Mouse (Mus musculus): ENCODE results near the gene Sox5. TPM values are rescaled to one million over a fixed set of nuclear protein-coding genes. Genes with fewer than 3 reads are reported as not detected.

Gene Sox5
- total RNA-seq (2021): 1 to 10 TPM; 3.4 to 5.5 TPM

DNA sequence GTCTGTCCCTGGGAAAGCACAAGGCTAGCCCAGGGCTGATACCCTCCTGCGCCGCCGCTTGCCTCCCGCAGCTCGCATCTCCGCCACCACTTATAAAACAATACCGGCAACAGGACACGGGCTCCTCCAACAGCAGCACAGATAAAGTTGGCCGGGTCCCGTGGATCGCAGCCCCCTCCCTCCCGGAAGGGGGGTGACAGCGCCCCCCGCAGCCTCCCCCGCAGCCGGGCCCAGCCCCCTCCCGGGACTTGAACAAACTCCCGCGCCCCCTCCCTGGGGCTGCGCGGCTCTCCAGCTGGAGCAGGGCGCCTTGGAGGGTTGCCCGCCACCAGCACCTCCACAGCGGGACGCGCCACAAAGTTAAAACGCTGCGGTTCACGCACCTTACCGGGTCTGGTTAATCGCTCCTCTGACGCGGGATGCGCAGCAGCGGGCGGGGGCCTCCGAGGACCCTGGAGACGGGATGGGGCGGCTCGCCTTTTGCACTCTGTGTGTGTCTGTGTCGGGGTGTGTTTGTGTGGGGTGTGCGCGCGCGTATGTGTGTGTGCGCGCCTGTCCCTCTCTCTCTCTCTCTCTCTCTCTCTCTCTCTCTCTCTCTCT lies at the start of gene Sox5:
Sox5 (minus strand) TSS at position 547 of the 600 bp plus-strand sequence.
- DNase-seq: peak; percentile 66 to 68
- intact Hi-C loops (cut with DNase I): no loop called here

DNA sequence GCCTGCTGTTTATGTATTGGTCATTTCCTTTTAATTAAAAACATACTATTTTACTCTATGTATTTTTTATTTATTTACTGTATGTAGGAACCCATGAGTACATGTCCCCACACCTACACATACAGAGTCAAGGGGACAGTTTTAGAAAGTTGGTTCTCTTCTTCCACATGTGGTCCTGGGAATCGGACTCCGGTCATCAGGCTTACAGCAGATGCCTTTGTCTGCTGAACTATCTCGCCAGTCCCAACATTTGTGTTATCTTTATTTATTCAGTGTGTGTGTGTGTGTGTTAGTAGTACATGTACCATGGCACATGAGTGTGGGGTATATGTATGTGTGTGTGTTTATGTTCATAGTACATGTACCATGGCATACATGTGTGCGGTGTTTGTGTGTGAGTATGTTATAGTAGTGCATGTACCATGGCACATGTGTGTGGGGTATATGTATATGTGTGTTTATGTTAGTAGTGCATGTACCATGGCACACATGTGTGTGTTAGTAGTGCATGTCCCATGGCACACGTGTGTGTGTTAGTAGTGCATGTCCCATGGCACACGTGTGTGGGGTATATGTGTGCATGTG lies 43.3 kb upstream of the Sox5 start:
- intact Hi-C loops (cut with DNase I): no loop called here
- no peak for DNase-seq

GRCm38 (mm10) chr6:144824153-144824552 lies 42.4 kb upstream of the Sox5 start:
- intact Hi-C loops (cut with DNase I): no loop called here

GRCm38 (mm10) chr6:144822594-144822993 lies 40.8 kb upstream of the Sox5 start:
- peak; percentile 3 to 9 for DNase-seq
- intact Hi-C loops (cut with DNase I): no loop called here

More at GRCm38 (mm10) chr6:144824153-144824552, 42.4 kb upstream of the Sox5 start:
- DNase-seq: no peak

DNA sequence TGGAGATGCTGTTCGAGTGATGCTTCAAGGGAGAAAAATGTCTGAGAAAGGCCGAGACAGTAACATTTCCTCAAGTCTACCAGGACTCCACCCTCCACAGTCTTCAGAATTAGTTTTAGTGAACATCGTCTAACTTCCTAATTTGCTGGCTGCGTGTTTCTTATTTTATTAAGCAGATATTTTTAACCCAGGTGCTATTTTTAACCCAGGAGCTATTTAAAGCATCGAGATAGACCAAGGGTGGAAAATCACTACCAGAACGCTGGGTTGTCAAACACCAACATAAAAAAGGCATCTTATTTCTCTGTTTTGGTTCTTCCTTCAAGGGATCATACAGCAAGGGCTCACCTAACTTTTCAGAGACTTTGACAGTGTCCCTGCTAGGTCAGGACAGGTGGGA lies 39.2 kb upstream of the Sox5 start:
- intact Hi-C loops (cut with DNase I): no loop called here
- DNase-seq: no peak

DNA sequence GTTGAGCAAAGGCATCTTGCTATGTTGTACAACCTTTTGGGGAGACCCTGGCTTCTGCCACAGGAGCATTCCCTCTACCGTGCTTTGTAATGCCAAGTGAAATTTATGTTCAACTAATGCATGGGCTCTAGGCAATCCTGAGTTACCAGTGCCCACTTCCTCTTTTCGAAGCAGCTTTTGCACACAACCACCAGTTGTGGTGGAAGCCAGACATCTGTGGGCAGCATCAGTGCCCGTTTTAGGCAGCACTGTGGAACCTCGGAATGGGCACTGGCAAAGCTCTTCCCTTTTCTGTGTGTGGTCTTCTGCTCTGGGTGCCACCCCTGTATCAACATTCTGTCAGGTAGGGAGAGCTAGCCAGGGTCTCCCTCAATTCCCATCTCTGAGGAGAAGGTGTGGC lies 36.2 kb upstream of the Sox5 start:
- DNase-seq: no peak
- intact Hi-C loops (cut with DNase I): loop anchor here (5.0 kb wide), 1 partner anchor 171 kb away; no protein-coding TSS in a partner anchor

- no peak for DNase-seq
- intact Hi-C loops (cut with DNase I): loop anchor here (5.0 kb wide), 1 partner anchor 170 kb away; no protein-coding TSS in a partner anchor
Measured at GRCm38 (mm10) chr6:144817329-144817932, 35.7 kb upstream of the Sox5 start.

DNA sequence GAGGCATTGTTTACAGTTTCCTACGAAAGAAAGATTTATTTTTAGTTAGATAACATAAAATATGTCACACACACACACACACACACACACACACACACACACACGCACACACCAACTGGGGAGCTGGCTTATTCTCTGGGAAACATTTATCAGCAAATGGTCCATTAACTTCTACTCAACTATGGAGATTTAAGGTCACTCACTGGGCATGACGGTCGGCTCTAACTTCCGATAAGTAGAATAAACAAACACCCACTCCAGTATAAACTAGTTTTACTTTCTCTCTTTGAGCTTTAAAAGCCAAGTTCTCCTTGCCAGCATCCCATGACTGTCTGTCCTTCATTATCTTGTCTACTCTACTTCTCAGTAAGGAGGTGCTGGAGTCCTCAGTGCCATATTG lies 33.8 kb upstream of the Sox5 start:
- intact Hi-C loops (cut with DNase I): loop anchor here (5.0 kb wide), 1 partner anchor 168 kb away; no protein-coding TSS in a partner anchor
- no peak for DNase-seq

DNA sequence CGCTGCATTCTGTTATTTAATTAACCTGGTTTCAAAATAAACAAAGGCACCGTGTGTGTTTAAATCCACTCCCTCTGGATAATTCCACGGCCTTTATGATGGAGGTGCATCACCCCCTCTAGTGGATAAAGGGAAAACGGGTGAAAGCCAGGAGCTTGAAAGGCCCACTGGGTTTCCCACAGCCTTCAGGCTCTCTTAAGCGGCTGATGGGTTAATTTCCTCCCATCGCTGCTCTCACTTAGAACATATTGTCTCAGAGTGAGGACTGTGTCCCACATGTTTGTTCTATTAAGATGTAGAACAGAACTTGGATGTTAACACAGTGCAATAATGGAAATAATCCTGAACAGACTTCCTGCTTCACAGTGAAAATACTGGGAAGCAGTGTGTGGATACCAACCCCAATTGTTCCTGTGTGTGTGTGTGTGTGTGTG lies 33.2 kb upstream of the Sox5 start:
- intact Hi-C loops (cut with DNase I): loop anchor here (5.0 kb wide), 3 partner anchors 168 to 473 kb away; no protein-coding TSS in a partner anchor
- peak; percentile 48 to 65 for DNase-seq

DNA sequence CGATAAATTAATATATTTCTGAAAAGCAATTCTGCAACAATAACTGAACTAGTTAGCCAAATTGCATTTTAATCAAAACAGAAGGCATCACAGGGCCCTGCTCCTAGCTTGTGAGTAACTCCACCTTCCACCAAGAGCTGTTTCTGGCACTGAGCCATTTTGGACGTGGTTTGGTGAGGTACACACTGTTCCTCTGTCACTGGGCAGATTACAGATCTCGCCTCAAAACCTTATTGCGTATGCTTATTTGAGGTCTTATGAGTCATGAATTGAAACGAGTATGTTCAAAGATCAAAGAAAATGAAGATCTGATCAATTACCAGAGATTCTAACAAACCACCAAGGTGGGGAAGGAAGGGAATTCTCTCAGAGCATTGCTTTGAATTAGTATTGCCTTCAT lies 22.5 kb upstream of the Sox5 start:
- intact Hi-C loops (cut with DNase I): no loop called here
- no peak for DNase-seq

DNA sequence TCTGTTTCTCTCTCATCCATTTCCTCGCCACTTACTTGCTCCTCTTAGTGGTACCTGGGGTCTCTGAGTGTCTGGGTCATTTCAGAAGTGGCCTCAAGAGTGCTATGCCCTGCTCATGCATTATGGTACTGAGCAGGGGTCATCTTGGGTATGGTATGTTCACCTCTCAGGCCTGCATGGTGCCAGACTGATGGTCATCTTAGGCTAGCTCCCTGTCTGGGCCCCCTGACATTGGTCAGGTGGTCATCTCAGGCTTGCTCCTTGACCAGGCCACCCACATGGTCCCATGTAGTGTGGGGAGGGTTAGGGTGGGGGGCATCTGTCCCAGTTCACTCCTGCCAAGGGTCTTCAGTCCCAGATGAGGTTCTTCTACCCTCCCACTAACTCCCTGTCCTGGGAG lies 21.3 kb upstream of the Sox5 start:
- intact Hi-C loops (cut with DNase I): no loop called here
- no peak for DNase-seq

- intact Hi-C loops (cut with DNase I): no loop called here
Measured at GRCm38 (mm10) chr6:144794356-144794755, 12.6 kb upstream of the Sox5 start.

DNA sequence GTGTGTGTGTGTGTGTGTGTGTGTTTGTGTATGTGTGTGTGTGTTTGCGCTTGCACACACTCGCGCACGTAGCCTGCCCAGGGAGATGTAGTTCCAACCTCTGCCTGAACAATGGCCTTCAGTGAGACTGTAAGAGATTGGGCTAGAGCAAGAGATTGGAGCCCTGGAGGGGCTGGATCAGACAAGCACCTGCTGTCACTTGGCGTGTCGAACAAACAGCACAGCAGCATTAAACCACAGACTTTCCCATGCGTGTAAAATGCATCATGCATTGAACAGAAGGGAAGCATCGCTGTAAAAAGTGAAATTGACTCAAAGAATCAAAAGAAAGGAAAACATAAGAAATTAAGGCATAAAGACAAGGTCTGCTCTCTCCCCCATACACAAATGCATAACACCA lies 11.1 kb upstream of the Sox5 start:
- intact Hi-C loops (cut with DNase I): no loop called here
- no peak for DNase-seq

More at GRCm38 (mm10) chr6:144794356-144794755, 12.6 kb upstream of the Sox5 start:
- DNase-seq: no peak

- DNase-seq: no peak
- intact Hi-C loops (cut with DNase I): no loop called here
Measured at GRCm38 (mm10) chr6:144783295-144783694, 1.5 kb upstream of the Sox5 start.

DNA sequence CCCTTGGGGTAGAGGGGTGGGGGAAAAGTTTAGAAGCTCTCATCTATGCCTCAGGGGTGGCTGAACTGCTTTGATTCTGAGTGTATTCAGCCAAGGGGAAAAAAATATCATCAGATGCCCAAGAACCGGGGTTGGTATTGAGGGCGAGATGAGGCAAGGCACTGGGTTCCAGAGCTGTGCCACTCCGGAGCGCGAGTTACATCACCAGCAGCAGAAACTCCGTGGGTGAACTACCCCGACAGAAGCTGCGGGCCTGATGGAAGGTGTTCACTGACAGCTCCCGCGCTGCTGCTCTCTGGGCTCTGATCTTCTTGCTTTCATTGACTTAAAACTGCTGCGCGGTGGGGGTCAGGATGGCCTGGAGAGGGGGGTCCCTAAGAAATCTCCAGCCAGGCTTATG lies 1.1 kb upstream of the Sox5 start:
- no peak for DNase-seq
- intact Hi-C loops (cut with DNase I): no loop called here

- DNase-seq: peak; percentile 19 to 35
- intact Hi-C loops (cut with DNase I): no loop called here
Measured at GRCm38 (mm10) chr6:144782031-144782857, 467 bp upstream of the Sox5 start.

DNA sequence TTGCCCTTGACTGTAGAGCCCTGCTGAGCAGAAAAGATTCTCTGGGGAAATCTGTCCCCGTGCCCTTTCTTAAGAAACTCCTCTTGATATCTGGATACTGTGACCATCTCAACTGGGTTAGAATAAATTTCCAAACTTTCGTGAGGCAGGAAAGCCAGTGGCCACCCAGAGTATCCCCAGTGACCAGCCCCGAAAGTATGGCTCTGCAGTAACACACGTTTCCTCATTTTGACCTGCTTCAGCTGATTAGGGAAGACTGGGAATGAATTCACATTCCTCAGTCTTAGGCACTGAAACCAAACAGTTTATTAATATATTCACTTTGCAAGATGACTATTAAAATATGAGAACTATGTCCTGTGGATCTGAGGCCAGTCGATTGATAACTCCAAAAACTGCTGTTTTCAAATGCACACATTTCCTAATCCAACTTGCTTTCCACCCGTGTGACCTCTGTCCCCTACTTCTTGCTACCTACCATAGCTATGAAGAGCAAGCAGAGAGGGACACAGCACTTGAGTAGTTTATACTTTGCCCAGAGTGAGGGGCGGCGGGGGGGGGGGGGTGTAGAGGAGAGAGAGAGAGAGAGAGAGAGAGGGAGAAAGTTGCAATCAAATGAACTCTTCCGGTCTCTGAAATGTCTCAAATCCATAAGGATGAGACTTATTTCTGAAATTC lies 1.0 kb downstream of the Sox5 start:
- peak; percentile 8 to 32 for DNase-seq
- intact Hi-C loops (cut with DNase I): no loop called here

GRCm38 (mm10) chr6:144779945-144780607 lies 1.7 kb downstream of the Sox5 start:
- intact Hi-C loops (cut with DNase I): no loop called here
- DNase-seq: peak in 1 of 2 experiments; percentile 23

- intact Hi-C loops (cut with DNase I): no loop called here
- DNase-seq: no peak
Measured at GRCm38 (mm10) chr6:144777356-144778035, 4.3 kb downstream of the Sox5 start.

Data from heart, postnatal 10 days (tissue).